Mouse (Mus musculus): ENCODE data around the gene Med26. TPM values are rescaled to one million over a fixed set of nuclear protein-coding genes. Genes with fewer than 3 reads are reported as not detected.

Gene Med26
- total and polyA plus RNA-seq, 2 experiments from 2014 or later: 14.2 to 18.6 TPM

- Histone ChIP-seq H3K27ac (ENCODE audit: low read depth, low read length) (no peak overlapping the region), H3K4me2 (ENCODE audit: low read depth) (no peak overlapping the region), H3K9me3 (ENCODE audit: low read length) (no peaks in the 10 kb centered on the region), H3K9ac (no peak overlapping the region), H3K27me3 (ENCODE audit: insufficient read depth, low read length) (no peaks in the 10 kb centered on the region), H3K4me1 (ENCODE audit: insufficient read depth) (no peaks in the 10 kb centered on the region), H3K4me3 (ENCODE audit: low read depth, low read length) (no peak overlapping the region), H3K36me3 (ENCODE audit: insufficient read depth) (no peaks in the 10 kb centered on the region)
- no peak for TF ChIP-seq CTCF (IDR thresholded peaks at IDR 0.05; ENCODE audit: low read depth)
- 64% methylated on average over 9 of the region's 9 CpGs for WGBS
- DNase-seq: no peak
- ATAC-seq: no peak
Measured at GRCm38 (mm10) chr8:72579374-72579773, 31.3 kb upstream of the Med26 start.

GRCm38 (mm10) chr8:72577941-72578340, 29.9 kb upstream of the Med26 start:
- TF ChIP-seq CTCF (IDR thresholded peaks at IDR 0.05; ENCODE audit: low read depth): no peak
- Histone ChIP-seq H3K9ac (no peak overlapping the region), H3K4me2 (ENCODE audit: low read depth) (no peak overlapping the region), H3K4me1 (ENCODE audit: insufficient read depth) (peaks cover under 1% of the 10 kb centered on the region; the same call in 1 of the 2 replicates), H3K9me3 (ENCODE audit: low read length) (no peaks in the 10 kb centered on the region), H3K27me3 (ENCODE audit: insufficient read depth, low read length) (no peaks in the 10 kb centered on the region), H3K4me3 (ENCODE audit: low read depth, low read length) (no peak overlapping the region), H3K27ac (ENCODE audit: low read depth, low read length) (no peak overlapping the region), H3K36me3 (ENCODE audit: insufficient read depth) (no peaks in the 10 kb centered on the region)
- 68% methylated on average over 1 of the region's 1 CpGs for WGBS
- ATAC-seq (no peak), DNase-seq (no peak)

GRCm38 (mm10) chr8:72577266-72577665, 29.2 kb upstream of the Med26 start:
- Histone ChIP-seq H3K27ac (ENCODE audit: low read depth, low read length) (no peak overlapping the region), H3K4me2 (ENCODE audit: low read depth) (no peak overlapping the region), H3K9ac (no peak overlapping the region), H3K36me3 (ENCODE audit: insufficient read depth) (no peaks in the 10 kb centered on the region), H3K4me3 (ENCODE audit: low read depth, low read length) (no peak overlapping the region), H3K27me3 (ENCODE audit: insufficient read depth, low read length) (no peaks in the 10 kb centered on the region), H3K9me3 (ENCODE audit: low read length) (no peaks in the 10 kb centered on the region), H3K4me1 (ENCODE audit: insufficient read depth) (peaks cover 8% of the 10 kb centered on the region; the same call in 1 of the 2 replicates)
- DNase-seq (no peak), ATAC-seq (no peak)
- 74% methylated on average over 3 of the region's 3 CpGs for WGBS
- TF ChIP-seq CTCF (IDR thresholded peaks at IDR 0.05; ENCODE audit: low read depth): no peak

DNA sequence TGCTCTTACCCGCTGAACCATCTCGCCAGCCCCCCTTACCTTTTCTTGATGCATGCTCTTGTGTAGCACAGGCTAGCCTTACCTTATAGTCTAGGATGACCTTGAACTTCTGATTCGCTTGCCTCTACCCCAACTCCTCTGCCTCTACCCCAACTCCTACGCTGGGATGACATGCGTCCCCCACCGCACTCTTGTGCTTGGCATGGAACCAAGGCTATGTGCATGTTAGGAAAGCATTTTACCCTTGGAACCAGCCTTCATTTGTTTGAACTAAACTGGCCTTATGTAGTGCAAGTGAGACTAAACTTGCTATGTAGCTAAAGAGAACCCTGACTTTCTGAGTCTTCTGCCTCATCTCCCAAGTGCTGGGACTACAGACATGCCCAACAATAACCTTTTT, 27.8 kb upstream of the Med26 start:
- no peaks in the 10 kb centered on the region for H3K9me3 ChIP-seq (ENCODE audit: low read length)
- 94% methylated on average over 6 of the region's 6 CpGs for WGBS
- ATAC-seq: no peak
- TF ChIP-seq CTCF (IDR thresholded peaks at IDR 0.05; ENCODE audit: low read depth): no peak
- H3K4me1 ChIP-seq (ENCODE audit: insufficient read depth): peaks cover 8% of the 10 kb centered on the region; the same call in 1 of the 2 replicates
- no peak overlapping the region for H3K27ac ChIP-seq (ENCODE audit: low read depth, low read length)
- DNase-seq: no peak
- H3K36me3 ChIP-seq (ENCODE audit: insufficient read depth): no peaks in the 10 kb centered on the region
- no peak overlapping the region for H3K4me3 ChIP-seq (ENCODE audit: low read depth, low read length)
- H3K4me2 ChIP-seq (ENCODE audit: low read depth): no peak overlapping the region
- no peak overlapping the region for H3K9ac ChIP-seq
- H3K27me3 ChIP-seq (ENCODE audit: insufficient read depth, low read length): no peaks in the 10 kb centered on the region

GRCm38 (mm10) chr8:72573450-72573849, 25.4 kb upstream of the Med26 start:
- H3K4me3 ChIP-seq (ENCODE audit: low read depth, low read length): no peak overlapping the region
- no peaks in the 10 kb centered on the region for H3K9me3 ChIP-seq (ENCODE audit: low read length)
- peak overlapping the region; percentile 91; the same call in 1 of the 2 replicates for H3K4me2 ChIP-seq (ENCODE audit: low read depth)
- no peak overlapping the region for H3K9ac ChIP-seq
- TF ChIP-seq CTCF (IDR thresholded peaks at IDR 0.05; ENCODE audit: low read depth): no peak
- 68% methylated on average over 6 of the region's 6 CpGs for WGBS
- H3K36me3 ChIP-seq (ENCODE audit: insufficient read depth): peaks cover 6% of the 10 kb centered on the region
- no peak for ATAC-seq
- H3K27me3 ChIP-seq (ENCODE audit: insufficient read depth, low read length): no peaks in the 10 kb centered on the region
- H3K4me1 ChIP-seq (ENCODE audit: insufficient read depth): peaks cover 13% of the 10 kb centered on the region
- no peak for DNase-seq
- H3K27ac ChIP-seq (ENCODE audit: low read depth, low read length): no peak overlapping the region

DNA sequence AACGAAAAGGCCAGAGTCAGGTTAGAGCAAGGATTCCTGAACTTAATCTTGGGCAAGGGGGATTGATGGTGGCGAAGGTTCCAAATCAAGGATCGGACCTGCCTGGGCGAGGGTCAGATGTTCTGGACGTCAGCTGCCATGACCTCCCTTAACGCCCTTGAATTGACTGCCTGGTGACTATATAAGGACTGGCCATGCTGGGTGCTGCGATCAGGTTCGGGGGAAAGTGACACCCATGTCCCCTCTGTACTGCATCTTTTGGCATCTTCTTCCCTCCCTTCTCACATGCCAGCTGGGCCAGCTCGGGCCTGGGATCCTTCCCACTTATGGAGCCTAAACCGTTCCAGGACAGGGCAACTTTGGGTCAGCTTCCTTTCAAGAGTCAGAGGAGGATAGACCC, 24.4 kb upstream of the Med26 start:
- Histone ChIP-seq H3K9me3 (ENCODE audit: low read length) (no peaks in the 10 kb centered on the region), H3K27ac (ENCODE audit: low read depth, low read length) (no peak overlapping the region), H3K4me1 (ENCODE audit: insufficient read depth) (peaks cover 13% of the 10 kb centered on the region), H3K9ac (peak overlapping the region; percentile 62), H3K4me2 (ENCODE audit: low read depth) (peak overlapping the region; percentile 91), H3K36me3 (ENCODE audit: insufficient read depth) (peaks cover 15% of the 10 kb centered on the region), H3K27me3 (ENCODE audit: insufficient read depth, low read length) (no peaks in the 10 kb centered on the region), H3K4me3 (ENCODE audit: low read depth, low read length) (peak overlapping the region; percentile 70)
- ATAC-seq: no peak
- TF ChIP-seq CTCF (IDR thresholded peaks at IDR 0.05; ENCODE audit: low read depth): no peak
- no peak for DNase-seq
- 2% methylated on average over 10 of the region's 10 CpGs for WGBS

GRCm38 (mm10) chr8:72571611-72572473, 23.8 kb upstream of the Med26 start, which contains the start of gene Tmem38a:
Tmem38a (plus strand) TSS chr8:72572055.
- Histone ChIP-seq H3K9ac (peak within 1 kb of the TSS; percentile 62), H3K4me3 (ENCODE audit: low read depth, low read length) (peak within 1 kb of the TSS; percentile 70), H3K4me1 (ENCODE audit: insufficient read depth) (peaks cover 13% of the 10 kb centered on the region), H3K9me3 (ENCODE audit: low read length) (no peaks in the 10 kb centered on the region), H3K36me3 (ENCODE audit: insufficient read depth) (peaks cover 22% of the 10 kb centered on the region), H3K27ac (ENCODE audit: low read depth, low read length) (peak within 1 kb of the TSS; percentile 81), H3K27me3 (ENCODE audit: insufficient read depth, low read length) (no peaks in the 10 kb centered on the region), H3K4me2 (ENCODE audit: low read depth) (peak within 1 kb of the TSS; percentile 91)
- under 1% methylated on average over 42 of the region's 45 CpGs for WGBS
- ATAC-seq (peak; percentile 34), DNase-seq (peak; percentile 68)
- TF ChIP-seq CTCF (IDR thresholded peaks at IDR 0.05; ENCODE audit: low read depth): no peak

Measured in forebrain, postnatal 0 days (tissue).